Mouse (Mus musculus): ENCODE data around the gene Tuba1b. TPM values are rescaled to one million over a fixed set of nuclear protein-coding genes. Genes with fewer than 3 reads are reported as not detected.

The Tuba1b gene
- polyA plus RNA-seq, 1 experiment from 2014 or later: 1,523 TPM

Other genes with a start within 250 kb of the Tuba1b start
- gene Ccdc65, start 226.4 kb downstream of the Tuba1b start, polyA plus RNA-seq (2014; fragmentation: Nextera tagmentation; extraction: Ambion mirVana): 1.7 and 3.9 TPM in 2 replicates
- 88.8 and 108 TPM in 2 replicates for gene Fkbp11, start 206.4 kb downstream of the Tuba1b start, polyA plus RNA-seq (2014; fragmentation: Nextera tagmentation; extraction: Ambion mirVana)
- 33.9 and 34.8 TPM in 2 replicates for gene Arf3, start 171.4 kb downstream of the Tuba1b start, polyA plus RNA-seq (2014; fragmentation: Nextera tagmentation; extraction: Ambion mirVana)
- gene Wnt10b, start 156.4 kb downstream of the Tuba1b start, polyA plus RNA-seq (2014; fragmentation: Nextera tagmentation; extraction: Ambion mirVana): 4.1 and 4.3 TPM in 2 replicates
- 0.10 TPM in 1 of 2 replicates, not detected in the other for gene Wnt1, start 144.7 kb downstream of the Tuba1b start, polyA plus RNA-seq (2014; fragmentation: Nextera tagmentation; extraction: Ambion mirVana)
- gene Ddn, start 125.1 kb downstream of the Tuba1b start, polyA plus RNA-seq (2014; fragmentation: Nextera tagmentation; extraction: Ambion mirVana): 0.07 TPM in 1 of 2 replicates, not detected in the other
- gene Prkag1, start 103.0 kb downstream of the Tuba1b start, polyA plus RNA-seq (2014; fragmentation: Nextera tagmentation; extraction: Ambion mirVana): 71.7 and 80.6 TPM in 2 replicates
- gene Kmt2d, start 63.4 kb downstream of the Tuba1b start, polyA plus RNA-seq (2014; fragmentation: Nextera tagmentation; extraction: Ambion mirVana): 13.8 and 15.5 TPM in 2 replicates
- gene Rhebl1, start 40.0 kb downstream of the Tuba1b start, polyA plus RNA-seq (2014; fragmentation: Nextera tagmentation; extraction: Ambion mirVana): 8.4 and 12.2 TPM in 2 replicates
- gene Dhh, start 36.0 kb downstream of the Tuba1b start, polyA plus RNA-seq (2014; fragmentation: Nextera tagmentation; extraction: Ambion mirVana): 2.0 and 3.1 TPM in 2 replicates
- gene Lmbr1l, start 16.3 kb downstream of the Tuba1b start, polyA plus RNA-seq (2014; fragmentation: Nextera tagmentation; extraction: Ambion mirVana): 3.9 and 4.3 TPM in 2 replicates
- not detected in 2 replicates for gene Gm49450, start 19.0 kb upstream of the Tuba1b start, polyA plus RNA-seq (2014; fragmentation: Nextera tagmentation; extraction: Ambion mirVana)
- 1,836 and 1,958 TPM in 2 replicates for gene Tuba1a, start 19.1 kb upstream of the Tuba1b start, polyA plus RNA-seq (2014; fragmentation: Nextera tagmentation; extraction: Ambion mirVana)
- 133 and 149 TPM in 2 replicates for gene Tuba1c, start 95.3 kb upstream of the Tuba1b start, polyA plus RNA-seq (2014; fragmentation: Nextera tagmentation; extraction: Ambion mirVana)
- 66.3 and 71.0 TPM in 2 replicates for gene Prph, start 120.6 kb upstream of the Tuba1b start, polyA plus RNA-seq (2014; fragmentation: Nextera tagmentation; extraction: Ambion mirVana)
- 15.3 and 24.4 TPM in 2 replicates for gene Troap, start 140.0 kb upstream of the Tuba1b start, polyA plus RNA-seq (2014; fragmentation: Nextera tagmentation; extraction: Ambion mirVana)
- 0.11 and 0.13 TPM in 2 replicates for gene C1ql4, start 153.3 kb upstream of the Tuba1b start, polyA plus RNA-seq (2014; fragmentation: Nextera tagmentation; extraction: Ambion mirVana)
- 0.38 TPM in 1 of 2 replicates, not detected in the other for gene Dnajc22, start 158.6 kb upstream of the Tuba1b start, polyA plus RNA-seq (2014; fragmentation: Nextera tagmentation; extraction: Ambion mirVana)
- gene Spats2, start 191.4 kb upstream of the Tuba1b start, polyA plus RNA-seq (2014; fragmentation: Nextera tagmentation; extraction: Ambion mirVana): 35.5 and 38.9 TPM in 2 replicates